ENCODE assay signal across 19 mouse cellular contexts in the genomic region with DNA sequence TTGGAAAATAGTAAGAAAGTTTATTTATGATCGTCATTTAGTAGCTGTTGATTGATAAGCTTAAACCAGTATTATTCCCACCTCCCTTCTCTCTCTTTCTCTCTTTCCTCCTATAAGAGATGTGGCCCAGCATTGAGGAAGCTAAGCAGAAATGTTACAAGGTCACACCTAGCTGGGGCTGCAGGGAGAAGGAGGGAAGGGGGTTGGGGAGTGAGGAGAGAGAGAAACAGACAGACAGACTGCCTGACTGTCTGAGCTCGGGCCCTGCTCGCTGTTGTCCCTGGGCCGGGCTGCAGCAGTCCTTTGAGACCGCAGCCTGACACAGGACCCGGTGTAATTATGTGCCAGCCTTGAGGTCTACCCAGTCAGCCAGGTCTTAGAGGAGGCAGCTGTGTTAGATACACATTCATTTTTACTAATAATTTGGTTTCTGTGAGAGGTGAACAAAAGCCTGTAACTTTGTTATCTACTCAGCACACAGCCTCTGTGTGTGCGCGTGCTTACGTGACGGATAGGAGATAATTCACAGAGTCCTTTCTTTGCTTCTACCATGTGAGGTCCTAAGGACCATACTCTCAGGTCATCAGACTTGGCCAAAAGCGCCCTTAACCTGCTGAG. TPM values are rescaled to one million over a fixed set of nuclear protein-coding genes. Genes with fewer than 3 reads are reported as not detected.
DNase-seq lines count a peak whose midpoint lies in the region; ATAC-seq lines count a peak whose summit lies in the region.
"Had no signal": no experiment of that assay in that cellular context is flagged by ENCODE, and none has a peak within 500 bp of the region (broad histone marks: within the 10 kb centered on the region; RNA-seq: fewer than 3 reads in every experiment).

No protein-coding gene starts in this region.

- WGBS in kidney, embryonic 15.5 days = 93% methylated on average over 11 of the region's 11 CpGs
- 88% methylated on average over 11 of the region's 11 CpGs for WGBS in kidney, embryonic 16.5 days

- H3K4me1 ChIP-seq in kidney, embryonic 15.5 days = no peaks in the 10 kb centered on the region
- no peaks in the 10 kb centered on the region for H3K4me1 ChIP-seq in kidney, embryonic 16.5 days (ENCODE audit: insufficient read depth, low read length)
- H3K4me1 ChIP-seq: embryonic facial prominence, embryonic 15.5 days; hindbrain, embryonic 13.5 days; midbrain, embryonic 15.5 days had no signal

- DNase-seq in c-Kit-positive CD71-positive TER-119-negative erythroid progenitor cells, embryonic 14.5 days (ENCODE audit: low read depth) = peak; percentile 75
- DNase-seq in liver = peak; percentile 72
- no peak for DNase-seq in urinary bladder, postnatal 14 days (ENCODE audit: low spot score)
- no peak for DNase-seq in right cerebral cortex, postnatal 4 days
- DNase-seq: cerebellum, adult 18-20 months; forebrain, postnatal 0 days; gastrocnemius, postnatal 10 days; kidney, adult 11 months; kidney, postnatal 4 days; lung, adult 18-20 months had no signal

- H3K36me3 ChIP-seq in kidney, embryonic 15.5 days = peaks cover 68% of the 10 kb centered on the region
- peaks cover 39% of the 10 kb centered on the region for H3K36me3 ChIP-seq in kidney, embryonic 16.5 days (ENCODE audit: insufficient read depth, low read length)

- H3K4me2 ChIP-seq in kidney, embryonic 15.5 days = no peak overlapping the region
- no peak overlapping the region for H3K4me2 ChIP-seq in kidney, embryonic 16.5 days (replicated peaks; ENCODE audit: low read depth, low read length)
- H3K4me2 ChIP-seq: embryonic facial prominence, embryonic 15.5 days; heart, embryonic 15.5 days; hindbrain, embryonic 13.5 days; midbrain, embryonic 15.5 days had no signal

- no peaks in the 10 kb centered on the region for H3K27me3 ChIP-seq in kidney, embryonic 15.5 days
- no peaks in the 10 kb centered on the region for H3K27me3 ChIP-seq in kidney, embryonic 16.5 days (ENCODE audit: insufficient read depth, low read length)
- H3K27me3 ChIP-seq: embryonic facial prominence, embryonic 15.5 days; heart, embryonic 15.5 days; hindbrain, embryonic 13.5 days; midbrain, embryonic 15.5 days had no signal

- no peaks in the 10 kb centered on the region for H3K9me3 ChIP-seq in kidney, embryonic 15.5 days (replicated peaks)
- no peaks in the 10 kb centered on the region for H3K9me3 ChIP-seq in kidney, embryonic 16.5 days (ENCODE audit: low read length)
- H3K9me3 ChIP-seq: embryonic facial prominence, embryonic 15.5 days; heart, embryonic 15.5 days; hindbrain, embryonic 13.5 days; midbrain, embryonic 15.5 days had no signal

- H3K9ac ChIP-seq in kidney, embryonic 15.5 days = no peak overlapping the region
- no peak overlapping the region for H3K9ac ChIP-seq in kidney, embryonic 16.5 days (replicated peaks; ENCODE audit: low read length)
- H3K9ac ChIP-seq: embryonic facial prominence, embryonic 15.5 days; forebrain, postnatal 0 days; heart, embryonic 15.5 days; hindbrain, embryonic 13.5 days; midbrain, embryonic 15.5 days had no signal

- no peak overlapping the region for H3K27ac ChIP-seq in kidney, embryonic 15.5 days
- no peak overlapping the region for H3K27ac ChIP-seq in kidney, embryonic 16.5 days (ENCODE audit: low read length)
- H3K27ac ChIP-seq: embryonic facial prominence, embryonic 15.5 days; heart, embryonic 15.5 days; hindbrain, embryonic 13.5 days; midbrain, embryonic 15.5 days had no signal

- 0 out of 2 replicates have a peak, but pooled peaks have one; percentile 29 for ATAC-seq in kidney, embryonic 15.5 days (replicated peaks; ENCODE audit: low FRiP score)
- no peak for ATAC-seq in kidney, embryonic 16.5 days (ENCODE audit: low FRiP score, low TSS enrichment)
- peak; percentile 81 for ATAC-seq in megakaryocyte-erythroid progenitor cell, adult 5-6 weeks (replicated peaks; ENCODE audit: low FRiP score, low TSS enrichment, poor library complexity, severe bottlenecking)
- ATAC-seq: activated CD4-positive, CD25-positive, alpha-beta regulatory T cell, adult 4 months; CD4-positive, CD25-positive, alpha-beta regulatory T cell, adult 4 months; forebrain, postnatal 0 days; midbrain, embryonic 15.5 days had no signal

- no peak overlapping the region for H3K4me3 ChIP-seq in kidney, embryonic 15.5 days (replicated peaks)
- H3K4me3 ChIP-seq in kidney, embryonic 16.5 days (ENCODE audit: low read length) = no peak overlapping the region
- H3K4me3 ChIP-seq: embryonic facial prominence, embryonic 15.5 days; heart, embryonic 15.5 days; hindbrain, embryonic 13.5 days; midbrain, embryonic 15.5 days had no signal

RNA-seq across cellular contexts. Expression of a gene that starts 32.1 kb away (rescaled TPM):
- 326 and 335 TPM in 2 replicates for polyA plus RNA-seq in kidney, embryonic 15.5 days (2015; fragmentation: Nextera tagmentation; extraction: Ambion mirVana)
- polyA plus RNA-seq in kidney, embryonic 16.5 days (2015; fragmentation: Nextera tagmentation; extraction: Ambion mirVana) = 362 and 371 TPM in 2 replicates
- total RNA-seq in megakaryocyte-erythroid progenitor cell, adult 5-6 weeks (2014; fragmentation: Nextera tagmentation) = 281 and 293 TPM in 2 replicates
- total RNA-seq in megakaryocyte-erythroid progenitor cell, adult 5-6 weeks (2017) = 83.3 and 144 TPM in 2 replicates

RNA-seq across cellular contexts. Expression of a gene that starts 49.5 kb away (rescaled TPM):
- polyA plus RNA-seq in kidney, embryonic 15.5 days (2015; fragmentation: Nextera tagmentation; extraction: Ambion mirVana) = 0.17 TPM in 1 of 2 replicates, not detected in the other
- 0.14 TPM in 1 of 2 replicates, not detected in the other for polyA plus RNA-seq in kidney, embryonic 16.5 days (2015; fragmentation: Nextera tagmentation; extraction: Ambion mirVana)
- total RNA-seq in megakaryocyte-erythroid progenitor cell, adult 5-6 weeks (2014; fragmentation: Nextera tagmentation) = not detected in 2 replicates
- not detected in 2 replicates for total RNA-seq in megakaryocyte-erythroid progenitor cell, adult 5-6 weeks (2017)
- total RNA-seq: gastrocnemius, postnatal 10 days had no signal
- polyA plus RNA-seq: activated CD4-positive, CD25-positive, alpha-beta regulatory T cell, adult 4 months; CD4-positive, CD25-positive, alpha-beta regulatory T cell, adult 4 months; heart, embryonic 15.5 days had no signal

RNA-seq across cellular contexts. Expression of a gene that starts 49.7 kb away (rescaled TPM):
- 14.5 and 14.9 TPM in 2 replicates for polyA plus RNA-seq in kidney, embryonic 15.5 days (2015; fragmentation: Nextera tagmentation; extraction: Ambion mirVana)
- polyA plus RNA-seq in kidney, embryonic 16.5 days (2015; fragmentation: Nextera tagmentation; extraction: Ambion mirVana) = 18.2 and 18.5 TPM in 2 replicates
- 20.9 and 44.1 TPM in 2 replicates for total RNA-seq in megakaryocyte-erythroid progenitor cell, adult 5-6 weeks (2014; fragmentation: Nextera tagmentation)
- 33.5 and 48.7 TPM in 2 replicates for total RNA-seq in megakaryocyte-erythroid progenitor cell, adult 5-6 weeks (2017)

RNA-seq across cellular contexts. Expression of a gene that starts 55.6 kb away (rescaled TPM):
- polyA plus RNA-seq in kidney, embryonic 15.5 days (2015; fragmentation: Nextera tagmentation; extraction: Ambion mirVana) = 7.0 and 7.3 TPM in 2 replicates
- 8.9 and 9.9 TPM in 2 replicates for polyA plus RNA-seq in kidney, embryonic 16.5 days (2015; fragmentation: Nextera tagmentation; extraction: Ambion mirVana)
- total RNA-seq in megakaryocyte-erythroid progenitor cell, adult 5-6 weeks (2014; fragmentation: Nextera tagmentation) = 3.4 and 5.9 TPM in 2 replicates
- total RNA-seq in megakaryocyte-erythroid progenitor cell, adult 5-6 weeks (2017) = 5.0 and 8.9 TPM in 2 replicates

Comparison
In these comparisons a context has a peak if more than half of its experiments do, and no peak if none do; other contexts are left out.
1. DNase-seq: peak in c-Kit-positive CD71-positive TER-119-negative erythroid progenitor cells, embryonic 14.5 days (single experiment) and liver (single experiment); none in urinary bladder, postnatal 14 days (single experiment) and right cerebral cortex, postnatal 4 days (single experiment).